Mouse (Mus musculus) activated CD4-positive, CD25-positive, alpha-beta regulatory T cell, adult 9 weeks (primary cell): ENCODE results near the gene Dach2. TPM values are rescaled to one million over a fixed set of nuclear protein-coding genes. Genes with fewer than 3 reads are reported as not detected.

Experiments
- polyA plus RNA-seq: library from polyadenylated mRNA; unstranded; fragments of 100-300 nt; shearing (Covaris generic); gene quantifications from one replicate; pipeline ENCODE4 v1.2.1, GENCODE M21; 2017

Dach2 gene
- polyA plus RNA-seq, result 0.24 TPM

GRCm38 (mm10) chrX:113297404-113297803, at the start of gene Dach2:
Gene Dach2 (plus strand): TSS chrX:113297510.

Other genes starting within 250 kb of the Dach2 start
- gene Chm, start 112.0 kb upstream of the Dach2 start, polyA plus RNA-seq, result 28.6 TPM